Mouse (Mus musculus): Measurements from ENCODE around the gene Cdkal1.

- TF ChIP-seq CTCF (IDR thresholded peaks at IDR 0.05; ENCODE audit: borderline replicate concordance, insufficient read depth, low read depth, low read length) (no peak), POLR2A (IDR thresholded peaks at IDR 0.05; ENCODE audit: borderline replicate concordance, insufficient read depth, low read length) (no peak)
Measured at GRCm38 (mm10) chr13:29398456-29398855, 457.0 kb downstream of the Cdkal1 start.
